Mouse (Mus musculus) embryonic fibroblast, embryonic 13.5 days (primary cell): ENCODE results near the gene Plek. TPM values are rescaled to one million over a fixed set of nuclear protein-coding genes. Genes with fewer than 3 reads are reported as not detected.
"Not testable (repeated sequence)": the region's sequence is repeated elsewhere in the genome, so short reads cannot be mapped to it uniquely, and the experiment has no call there.

Source experiments
- H3K27ac ChIP-seq: 2 replicates; pipeline ENCODE4 v1.5.1; 2012; ENCODE audit warnings: low read length, control low read depth, inconsistent platforms; ENCODE audit not compliant: insufficient read depth
- H3K4me1 ChIP-seq: 2 replicates; pipeline ENCODE4 v1.6.1; 2011; ENCODE audit warnings: low read length; ENCODE audit not compliant: control insufficient read depth, insufficient read depth
- H3K4me3 ChIP-seq: 2 replicates; pipeline ENCODE4 v1.5.1; 2011; ENCODE audit warnings: mild to moderate bottlenecking, control low read depth, low read length; ENCODE audit not compliant: insufficient read depth
- CTCF ChIP-seq: IDR thresholded peaks from 2 replicates; pipeline ENCODE4 v1.5.1; 2011; ENCODE audit warnings: mild to moderate bottlenecking, control low read depth, low read length, moderate library complexity, borderline replicate concordance; ENCODE audit not compliant: insufficient read depth
- POLR2A ChIP-seq: IDR thresholded peaks from 2 replicates; pipeline ENCODE4 v1.6.1; 2011; ENCODE audit warnings: low read depth, mild to moderate bottlenecking, control low read depth, low read length, moderate library complexity
- polyA plus RNA-seq: library from polyadenylated mRNA; stranded (reverse); fragments of >200 nt; gene quantifications from 2 replicates; pipeline ENCODE4 v1.2.4, GENCODE M21; 2011; ENCODE audit warnings: low read depth; ENCODE audit not compliant: missing spikeins, insufficient read length

Plek gene
- polyA plus RNA-seq, 1 experiment = 3.2 TPM

DNA sequence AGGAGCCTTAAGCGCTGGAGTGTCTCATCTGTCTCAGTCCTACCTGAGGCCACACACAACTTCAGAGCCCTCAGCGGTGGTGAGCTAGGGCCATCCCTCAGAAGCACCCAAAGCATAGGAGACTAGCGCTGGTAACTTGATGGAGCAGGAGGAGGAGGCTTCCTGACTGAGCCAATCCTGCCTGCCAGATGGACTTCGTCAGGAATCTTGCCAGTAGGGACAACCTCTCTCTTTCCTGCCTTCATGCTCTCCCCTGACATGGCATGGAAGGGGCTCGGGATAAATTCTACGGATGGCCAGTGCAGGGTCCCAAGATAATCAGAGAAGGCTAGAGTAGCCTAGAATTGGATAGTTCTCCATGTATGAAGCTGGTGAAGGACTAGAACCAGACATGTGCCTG is 29.0 kb downstream of the Plek start:
- H3K4me3 ChIP-seq = no peak overlapping the region
- TF ChIP-seq POLR2A = no peak
- TF ChIP-seq CTCF = no peak
- no peak overlapping the region for H3K27ac ChIP-seq
- no peaks in the 10 kb centered on the region for H3K4me1 ChIP-seq

DNA sequence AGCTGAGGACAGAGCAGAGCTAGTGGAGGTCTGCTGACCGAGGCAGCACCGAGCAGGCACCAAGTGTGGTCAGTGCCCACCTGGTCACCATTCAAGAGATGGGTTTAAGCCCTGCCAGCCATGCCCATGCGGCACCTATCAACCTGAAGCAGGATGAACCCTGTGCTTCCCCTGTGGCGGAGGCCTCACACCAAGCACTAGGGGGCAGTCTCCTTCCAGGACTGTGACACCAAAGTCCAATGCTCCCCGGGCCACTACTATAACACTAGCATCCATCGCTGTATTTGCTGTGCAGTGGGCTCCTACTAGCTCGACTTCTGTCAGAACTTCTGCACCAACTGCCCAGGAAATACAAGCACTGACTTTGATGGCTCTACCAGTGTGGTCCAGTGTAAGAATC is 32.9 kb downstream of the Plek start:
- no peak overlapping the region for H3K4me3 ChIP-seq
- TF ChIP-seq POLR2A (no peak), CTCF (no peak)

DNA sequence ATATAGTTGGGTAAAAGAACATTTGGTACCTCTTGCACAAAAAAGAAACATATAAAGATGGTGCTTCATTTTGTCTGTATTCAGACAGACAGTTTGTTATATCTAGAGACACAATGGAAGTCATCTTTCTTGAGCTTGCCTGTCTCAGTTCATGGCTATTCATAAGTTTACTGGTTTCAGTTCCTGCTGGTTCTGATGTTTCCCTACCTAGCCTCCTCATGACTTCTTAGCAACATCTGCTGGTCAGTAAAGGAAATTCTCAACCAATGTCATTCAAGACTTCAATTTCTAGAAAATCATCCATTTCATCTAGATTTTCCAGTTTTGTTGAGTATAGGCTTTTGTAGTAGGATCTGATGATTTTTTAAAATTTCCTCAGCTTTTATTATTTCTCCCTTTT is 39.2 kb downstream of the Plek start:
- H3K27ac ChIP-seq = no peak overlapping the region
- no peak for TF ChIP-seq POLR2A
- TF ChIP-seq CTCF = no peak
- H3K4me1 ChIP-seq = no peaks in the 10 kb centered on the region
- H3K4me3 ChIP-seq = no peak overlapping the region

More for the DNA sequence above, 32.9 kb downstream of the Plek start:
- H3K27ac ChIP-seq = no peak overlapping the region
- H3K4me1 ChIP-seq = no peaks in the 10 kb centered on the region

DNA sequence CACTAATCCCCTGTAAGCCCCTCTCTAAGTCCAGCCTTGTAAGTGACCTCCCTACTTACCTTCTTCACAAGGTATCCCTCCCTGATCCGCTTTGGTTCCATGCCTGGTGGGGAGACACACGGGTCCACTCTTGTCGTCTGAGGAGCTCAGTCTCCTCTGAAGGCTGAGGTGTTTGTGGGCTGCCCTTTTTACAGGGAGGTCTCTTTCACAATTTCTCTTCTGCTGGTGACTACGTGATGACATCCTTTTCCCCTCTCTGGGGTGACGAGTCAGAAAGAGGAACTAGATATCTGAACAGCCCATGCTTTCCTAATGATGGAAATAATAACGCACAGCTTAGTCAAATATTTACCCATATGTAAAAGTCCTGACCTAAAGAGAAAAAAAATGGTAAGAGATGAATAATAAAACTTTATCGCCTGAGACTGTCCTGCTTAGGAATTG is 43.7 kb downstream of the Plek start:
- TF ChIP-seq POLR2A (no peak), CTCF (no peak)
- Histone ChIP-seq H3K4me1 (no peaks in the 10 kb centered on the region), H3K4me3 (no peak overlapping the region), H3K27ac (no peak overlapping the region)

DNA sequence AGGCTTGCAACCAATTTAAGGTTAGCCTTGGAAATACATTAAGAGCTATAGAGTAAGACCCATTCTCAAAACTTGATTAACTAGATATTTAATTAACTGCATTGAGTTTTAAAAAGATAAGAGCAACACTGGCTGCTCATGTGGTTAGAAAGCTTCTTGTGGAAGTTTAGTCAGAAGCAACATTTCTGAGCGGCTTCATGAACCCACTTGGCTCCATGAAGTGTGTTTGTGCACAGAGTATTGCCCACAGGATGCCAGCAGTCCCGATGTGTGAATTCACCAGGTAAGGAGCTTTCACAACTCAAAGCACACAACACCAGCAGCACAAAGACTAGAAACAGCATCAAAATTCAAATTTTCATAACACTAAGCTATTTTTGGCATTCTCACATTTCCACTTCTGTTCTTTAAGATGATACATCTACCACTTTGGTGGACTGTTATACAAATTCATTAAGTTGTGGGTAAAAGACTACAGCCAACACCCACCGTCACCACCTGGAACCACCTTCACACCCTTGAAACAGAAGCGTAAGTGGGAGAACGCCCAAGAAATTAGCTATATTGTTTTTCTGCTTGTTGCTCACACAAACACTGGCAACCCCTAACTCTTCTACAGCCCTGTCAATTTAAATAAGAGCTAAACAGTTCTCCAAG is 44.5 kb downstream of the Plek start:
- Histone ChIP-seq H3K27ac (no peak overlapping the region), H3K4me1 (no peaks in the 10 kb centered on the region), H3K4me3 (no peak overlapping the region)
- TF ChIP-seq CTCF (no peak), POLR2A (no peak)

DNA sequence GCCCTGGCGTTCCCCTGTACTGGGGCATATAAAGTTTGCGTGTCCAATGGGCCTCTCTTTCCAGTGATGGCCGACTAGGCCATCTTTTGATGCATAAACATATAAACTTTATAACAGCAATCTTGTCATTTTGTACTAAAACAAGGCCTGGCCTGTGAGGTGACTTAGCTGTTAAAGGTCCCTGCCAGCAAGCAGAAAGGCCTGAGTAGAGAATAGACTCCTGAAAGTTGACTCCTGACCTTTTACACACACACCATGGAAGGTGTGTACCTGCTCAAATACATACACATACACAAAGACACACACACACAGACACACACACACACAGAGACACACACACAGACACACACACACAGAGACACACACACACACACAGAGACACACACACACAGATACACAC is 45.7 kb downstream of the Plek start:
- not testable (repeated sequence) for H3K27ac ChIP-seq, H3K4me1 ChIP-seq, H3K4me3 ChIP-seq

DNA sequence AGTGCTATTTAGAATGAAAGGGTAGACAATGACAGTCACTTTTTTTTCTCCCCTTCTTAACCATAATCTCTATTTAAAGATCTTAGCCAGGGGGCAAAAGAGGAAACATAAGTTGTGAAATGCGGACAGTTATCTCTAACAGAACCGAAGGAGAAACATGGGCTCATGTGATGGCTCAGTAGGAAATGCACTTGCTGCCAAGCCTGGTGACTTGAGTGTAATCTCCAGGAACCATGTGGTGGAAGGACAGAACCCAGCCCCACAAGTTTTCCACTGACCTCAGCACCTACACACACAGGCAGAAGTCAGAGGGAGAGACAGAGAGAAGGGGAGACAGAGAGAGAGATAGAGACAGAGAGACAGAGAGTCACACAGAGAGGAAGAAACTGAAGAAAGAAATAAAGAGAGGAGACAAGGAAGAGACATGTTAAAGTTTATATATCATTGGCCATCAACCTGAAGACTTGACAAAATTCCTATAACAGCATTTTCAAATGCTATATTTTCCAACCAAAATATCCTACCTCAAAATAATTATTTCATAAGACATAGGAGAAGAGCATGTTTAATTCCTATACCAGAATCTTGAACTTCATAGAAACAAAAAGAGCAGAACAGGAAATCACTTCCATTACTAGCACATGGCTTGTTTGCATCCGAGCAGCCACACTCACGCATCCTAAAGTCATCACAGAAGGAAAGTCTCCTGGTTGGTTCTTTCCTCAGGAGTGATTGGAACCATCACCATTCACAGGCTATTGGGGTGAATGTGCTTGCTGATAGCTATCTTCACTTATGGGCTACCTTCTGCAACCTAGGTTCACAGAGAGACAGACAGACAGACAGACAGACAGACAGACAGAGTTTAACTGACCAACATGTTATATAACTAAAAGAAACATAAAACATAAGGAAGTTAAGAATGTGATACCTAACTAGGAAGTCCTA is 47.0 kb downstream of the Plek start:
- no peak overlapping the region for H3K27ac ChIP-seq
- H3K4me1 ChIP-seq = no peaks in the 10 kb centered on the region
- no peak overlapping the region for H3K4me3 ChIP-seq
- TF ChIP-seq CTCF = no peak
- TF ChIP-seq POLR2A = no peak

DNA sequence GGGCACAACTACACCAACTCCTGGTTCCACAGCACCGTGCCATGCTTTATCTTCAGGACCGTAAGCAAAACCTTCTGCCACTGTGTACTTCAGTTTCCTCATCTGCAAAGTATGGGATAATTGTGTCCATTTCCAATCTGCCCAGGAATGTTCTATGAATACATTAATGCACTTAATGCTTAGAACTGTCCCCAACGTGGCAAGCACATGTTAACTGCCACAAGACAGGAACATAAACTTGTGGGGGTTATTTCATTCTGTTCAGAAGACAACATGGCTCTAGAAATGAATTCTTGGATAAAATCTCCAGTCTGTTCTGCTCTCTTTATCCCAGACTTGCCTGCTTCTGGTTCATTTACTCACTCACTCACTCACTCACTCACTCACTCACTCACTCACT is 48.4 kb downstream of the Plek start:
- no peak overlapping the region for H3K27ac ChIP-seq
- no peaks in the 10 kb centered on the region for H3K4me1 ChIP-seq
- TF ChIP-seq CTCF = no peak
- TF ChIP-seq POLR2A = no peak
- H3K4me3 ChIP-seq = no peak overlapping the region

DNA sequence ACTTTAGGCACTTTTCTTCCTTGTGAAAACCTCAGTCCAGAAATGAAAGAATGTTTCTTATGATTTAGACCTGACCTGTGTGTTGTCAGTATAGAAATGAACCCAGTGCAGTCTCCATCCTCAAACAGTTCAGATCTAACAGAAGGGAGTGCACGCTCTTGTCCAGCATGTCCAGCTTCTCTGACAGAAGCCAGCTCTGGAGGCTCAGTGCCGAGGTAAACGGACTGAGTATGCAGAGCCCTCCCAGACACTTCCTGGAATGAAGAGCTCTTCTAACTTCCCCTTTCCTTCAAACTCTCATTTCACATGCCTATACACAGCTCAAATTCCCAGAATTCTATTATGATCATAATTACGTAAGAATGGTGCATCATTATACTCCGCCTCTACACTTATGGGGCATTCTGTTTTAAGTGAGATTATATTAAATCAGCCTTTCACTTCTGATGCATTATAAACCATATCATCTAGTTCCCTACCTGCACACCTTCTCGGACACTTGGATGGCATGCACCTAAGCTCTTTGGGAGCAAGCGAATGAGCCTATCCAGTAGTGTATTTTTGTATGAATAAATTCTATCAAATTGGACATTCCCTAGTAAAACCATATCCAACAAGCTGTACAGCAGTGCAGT is 49.3 kb downstream of the Plek start:
- Histone ChIP-seq H3K27ac (no peak overlapping the region), H3K4me3 (no peak overlapping the region), H3K4me1 (no peaks in the 10 kb centered on the region)
- TF ChIP-seq POLR2A = no peak
- no peak for TF ChIP-seq CTCF
